Mouse (Mus musculus): ENCODE data around the gene Tbx21. TPM values are rescaled to one million over a fixed set of nuclear protein-coding genes. Genes with fewer than 3 reads are reported as not detected.

Tbx21 gene
- polyA plus RNA-seq, 1 experiment: not detected

DNA sequence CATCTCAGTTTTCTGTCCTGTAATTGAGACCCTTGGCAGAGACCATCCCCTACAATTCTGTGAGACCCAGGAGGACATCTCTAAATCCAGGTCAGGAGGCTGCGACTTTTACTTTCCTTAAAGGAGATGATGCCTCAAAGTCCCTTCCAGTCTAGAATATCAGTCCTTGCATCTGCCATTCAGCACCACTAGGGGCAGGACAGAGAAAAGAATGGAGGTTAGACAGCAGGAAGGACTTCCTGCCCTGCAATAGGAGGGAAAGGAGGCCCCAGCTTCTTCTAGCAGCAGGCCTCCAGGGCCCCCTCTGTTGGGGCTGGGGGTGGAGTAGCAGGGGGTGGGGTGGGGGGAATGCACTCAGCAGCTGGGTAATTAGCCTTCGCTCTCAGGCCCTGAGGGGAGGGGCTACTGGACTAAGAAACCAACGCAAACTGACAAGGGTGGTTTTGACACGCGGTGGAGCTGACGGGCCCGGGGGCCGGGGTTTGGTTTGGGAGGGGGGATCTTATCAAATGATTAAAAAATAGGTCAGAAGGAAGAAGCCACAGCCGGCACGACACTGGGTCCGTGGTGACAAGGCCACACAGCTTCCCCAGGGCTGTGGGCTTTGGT lies 8.3 kb upstream of the Tbx21 start:
- no peaks in the 10 kb centered on the region for H3K79me2 ChIP-seq (ENCODE audit: control insufficient read depth, insufficient read depth)
- no peak overlapping the region for H3K4me3 ChIP-seq (ENCODE audit: insufficient read depth, poor library complexity, severe bottlenecking)
- TF ChIP-seq MYOG (IDR thresholded peaks at IDR 0.05; ENCODE audit: control insufficient read depth, extremely low read depth, insufficient read length): no peak
- H3ac ChIP-seq (ENCODE audit: control insufficient read depth, insufficient read length, low read depth): no peak overlapping the region
- no peaks in the 10 kb centered on the region for H3K36me3 ChIP-seq (ENCODE audit: control insufficient read depth, insufficient read depth)
- no peaks in the 10 kb centered on the region for H3K79me3 ChIP-seq (ENCODE audit: low read depth)
- H3K27me3 ChIP-seq (ENCODE audit: control insufficient read depth, insufficient read depth, insufficient read length): peaks cover 32% of the 10 kb centered on the region

DNA sequence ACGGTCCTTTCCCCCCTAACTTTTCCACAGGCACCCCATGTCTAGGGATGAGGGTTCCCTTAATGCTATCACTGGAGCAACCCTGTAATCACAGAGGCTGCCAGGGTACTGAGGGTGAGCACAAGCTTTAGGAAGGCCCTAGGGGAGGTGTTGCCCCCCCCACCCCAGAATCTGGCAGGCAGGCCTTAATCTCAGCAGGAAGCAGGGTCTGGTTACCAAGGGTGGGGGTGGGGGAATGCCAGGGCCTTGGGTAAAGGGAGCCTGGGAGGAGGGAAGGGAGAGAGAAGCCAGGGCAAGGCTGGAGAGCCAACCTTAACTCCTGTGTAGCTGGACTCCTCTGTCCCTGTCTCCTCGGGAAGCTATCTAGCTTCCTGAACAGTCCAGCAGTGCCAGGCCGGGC lies 5.5 kb upstream of the Tbx21 start:
- TF ChIP-seq MYOD1 (IDR thresholded peaks at IDR 0.05; ENCODE audit: control insufficient read depth, insufficient read length, low read depth) (no peak), FOSL1 (IDR thresholded peaks at IDR 0.05; ENCODE audit: insufficient read depth, low read length, poor library complexity, severe bottlenecking) (no peak), MAX (IDR thresholded peaks at IDR 0.05) (no peak), CTCF (IDR thresholded peaks at IDR 0.05; ENCODE audit: control insufficient read depth, insufficient read depth, insufficient read length) (no peak), CEBPB (IDR thresholded peaks at IDR 0.05; ENCODE audit: low read depth) (no peak), MYOG (IDR thresholded peaks at IDR 0.05; ENCODE audit: control insufficient read depth, extremely low read depth, insufficient read length) (no peak), USF1 (IDR thresholded peaks at IDR 0.05; ENCODE audit: low read depth) (no peak)
- no peaks in the 10 kb centered on the region for H3K36me3 ChIP-seq (ENCODE audit: control insufficient read depth, insufficient read depth)
- peaks cover 48% of the 10 kb centered on the region for H3K27me3 ChIP-seq (ENCODE audit: control insufficient read depth, insufficient read depth, insufficient read length)
- H3K79me3 ChIP-seq (ENCODE audit: low read depth): no peaks in the 10 kb centered on the region
- H3K79me2 ChIP-seq (ENCODE audit: control insufficient read depth, insufficient read depth): no peaks in the 10 kb centered on the region
- no peak overlapping the region for H3ac ChIP-seq (ENCODE audit: control insufficient read depth, insufficient read length, low read depth)
- H3K4me3 ChIP-seq (ENCODE audit: insufficient read depth, poor library complexity, severe bottlenecking): no peak overlapping the region

GRCm38 (mm10) chr11:97120221-97120620 lies 5.1 kb upstream of the Tbx21 start:
- Histone ChIP-seq H3K79me3 (ENCODE audit: low read depth) (no peaks in the 10 kb centered on the region), H3K36me3 (ENCODE audit: control insufficient read depth, insufficient read depth) (no peaks in the 10 kb centered on the region), H3ac (ENCODE audit: control insufficient read depth, insufficient read length, low read depth) (no peak overlapping the region), H3K4me3 (ENCODE audit: insufficient read depth, poor library complexity, severe bottlenecking) (no peak overlapping the region), H3K79me2 (ENCODE audit: control insufficient read depth, insufficient read depth) (no peaks in the 10 kb centered on the region), H3K27me3 (ENCODE audit: control insufficient read depth, insufficient read depth, insufficient read length) (peaks cover 48% of the 10 kb centered on the region)
- TF ChIP-seq FOSL1 (IDR thresholded peaks at IDR 0.05; ENCODE audit: insufficient read depth, low read length, poor library complexity, severe bottlenecking) (no peak), CTCF (IDR thresholded peaks at IDR 0.05; ENCODE audit: control insufficient read depth, insufficient read depth, insufficient read length) (no peak), MYOG (IDR thresholded peaks at IDR 0.05; ENCODE audit: control insufficient read depth, extremely low read depth, insufficient read length) (no peak)

GRCm38 (mm10) chr11:97115797-97116196 lies 666 bp upstream of the Tbx21 start:
- H3K27me3 ChIP-seq (ENCODE audit: control insufficient read depth, insufficient read depth, insufficient read length): peaks cover 65% of the 10 kb centered on the region
- no peaks in the 10 kb centered on the region for H3K79me2 ChIP-seq (ENCODE audit: control insufficient read depth, insufficient read depth)
- H3K36me3 ChIP-seq (ENCODE audit: control insufficient read depth, insufficient read depth): no peaks in the 10 kb centered on the region
- no peak overlapping the region for H3ac ChIP-seq (ENCODE audit: control insufficient read depth, insufficient read length, low read depth)
- H3K79me3 ChIP-seq (ENCODE audit: low read depth): no peaks in the 10 kb centered on the region
- H3K4me3 ChIP-seq (ENCODE audit: insufficient read depth, poor library complexity, severe bottlenecking): no peak overlapping the region
- TF ChIP-seq CTCF (IDR thresholded peaks at IDR 0.05; ENCODE audit: control insufficient read depth, insufficient read depth, insufficient read length) (no peak), USF1 (IDR thresholded peaks at IDR 0.05; ENCODE audit: low read depth) (no peak), MAX (IDR thresholded peaks at IDR 0.05) (no peak), FOSL1 (IDR thresholded peaks at IDR 0.05; ENCODE audit: insufficient read depth, low read length, poor library complexity, severe bottlenecking) (no peak), MYOG (IDR thresholded peaks at IDR 0.05; ENCODE audit: control insufficient read depth, extremely low read depth, insufficient read length) (no peak), MYOD1 (IDR thresholded peaks at IDR 0.05; ENCODE audit: control insufficient read depth, insufficient read length, low read depth) (no peak), CEBPB (IDR thresholded peaks at IDR 0.05; ENCODE audit: low read depth) (no peak)

DNA sequence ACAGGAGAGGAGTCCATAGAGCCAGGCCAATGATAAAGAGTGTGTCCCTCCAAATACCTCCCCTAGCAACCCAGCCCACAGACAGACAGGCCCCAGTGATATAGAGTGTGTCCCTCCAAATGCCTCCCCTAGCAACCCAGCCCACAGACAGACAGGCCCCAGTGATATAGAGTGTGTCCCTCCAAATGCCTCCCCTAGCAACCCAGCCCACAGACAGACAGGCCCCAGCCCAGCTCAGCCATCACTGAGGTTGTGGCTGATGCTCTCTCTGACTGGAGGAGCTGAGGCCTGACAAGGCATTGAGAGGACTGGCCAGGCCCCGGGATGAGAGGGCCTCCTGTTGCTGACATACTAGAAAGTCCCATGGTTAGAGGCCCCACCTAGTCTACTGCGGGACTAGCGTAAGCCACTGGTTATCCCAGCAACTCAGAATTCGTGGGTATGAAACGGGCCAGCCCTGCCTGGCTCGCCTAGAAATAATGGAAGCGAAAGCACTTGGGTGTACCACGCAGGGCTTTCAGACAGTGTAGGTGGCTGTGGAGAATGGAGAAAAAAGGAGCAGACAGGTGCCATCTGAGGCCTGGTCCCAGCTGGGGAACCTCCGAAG lies 2.5 kb downstream of the Tbx21 start:
- Histone ChIP-seq H3K79me2 (ENCODE audit: control insufficient read depth, insufficient read depth) (no peaks in the 10 kb centered on the region), H3K36me3 (ENCODE audit: control insufficient read depth, insufficient read depth) (no peaks in the 10 kb centered on the region), H3K79me3 (ENCODE audit: low read depth) (no peaks in the 10 kb centered on the region), H3ac (ENCODE audit: control insufficient read depth, insufficient read length, low read depth) (no peak overlapping the region), H3K27me3 (ENCODE audit: control insufficient read depth, insufficient read depth, insufficient read length) (peaks cover 59% of the 10 kb centered on the region), H3K4me3 (ENCODE audit: insufficient read depth, poor library complexity, severe bottlenecking) (no peak overlapping the region)
- no peak for TF ChIP-seq MYOG (IDR thresholded peaks at IDR 0.05; ENCODE audit: control insufficient read depth, extremely low read depth, insufficient read length)
- TF ChIP-seq CEBPB (IDR thresholded peaks at IDR 0.05; ENCODE audit: low read depth): no peak
- no peak for TF ChIP-seq CTCF (IDR thresholded peaks at IDR 0.05; ENCODE audit: control insufficient read depth, insufficient read depth, insufficient read length)
- TF ChIP-seq FOSL1 (IDR thresholded peaks at IDR 0.05; ENCODE audit: insufficient read depth, low read length, poor library complexity, severe bottlenecking): no peak
- TF ChIP-seq USF1 (IDR thresholded peaks at IDR 0.05; ENCODE audit: low read depth): no peak
- TF ChIP-seq MAX (IDR thresholded peaks at IDR 0.05): no peak
- TF ChIP-seq MYOD1 (IDR thresholded peaks at IDR 0.05; ENCODE audit: control insufficient read depth, insufficient read length, low read depth): no peak

GRCm38 (mm10) chr11:97108976-97109375 lies 6.2 kb downstream of the Tbx21 start:
- H3K4me3 ChIP-seq (ENCODE audit: insufficient read depth, poor library complexity, severe bottlenecking): no peak overlapping the region

More at GRCm38 (mm10) chr11:97108976-97109375, 6.2 kb downstream of the Tbx21 start:
- TF ChIP-seq CTCF (IDR thresholded peaks at IDR 0.05; ENCODE audit: control insufficient read depth, insufficient read depth, insufficient read length) (no peak), USF1 (IDR thresholded peaks at IDR 0.05; ENCODE audit: low read depth) (no peak), FOSL1 (IDR thresholded peaks at IDR 0.05; ENCODE audit: insufficient read depth, low read length, poor library complexity, severe bottlenecking) (no peak), MYOD1 (IDR thresholded peaks at IDR 0.05; ENCODE audit: control insufficient read depth, insufficient read length, low read depth) (no peak), MAX (IDR thresholded peaks at IDR 0.05) (no peak), CEBPB (IDR thresholded peaks at IDR 0.05; ENCODE audit: low read depth) (no peak), MYOG (IDR thresholded peaks at IDR 0.05; ENCODE audit: control insufficient read depth, extremely low read depth, insufficient read length) (no peak)
- Histone ChIP-seq H3ac (ENCODE audit: control insufficient read depth, insufficient read length, low read depth) (no peak overlapping the region), H3K27me3 (ENCODE audit: control insufficient read depth, insufficient read depth, insufficient read length) (peaks cover 43% of the 10 kb centered on the region), H3K36me3 (ENCODE audit: control insufficient read depth, insufficient read depth) (no peaks in the 10 kb centered on the region), H3K79me2 (ENCODE audit: control insufficient read depth, insufficient read depth) (no peaks in the 10 kb centered on the region), H3K79me3 (ENCODE audit: low read depth) (no peaks in the 10 kb centered on the region)

Measured in C2C12 (cell line).